Mouse (Mus musculus): Measurements from ENCODE around the gene Gtf2h2.

GRCm38 (mm10) chr13:100490424-100490823 lies 2.0 kb downstream of the Gtf2h2 start:
- TF ChIP-seq CTCF (IDR thresholded peaks at IDR 0.05; ENCODE audit: extremely low read depth, insufficient read depth, insufficient read length, insufficient replicate concordance) (no peak), POLR2A (IDR thresholded peaks at IDR 0.05; ENCODE audit: low read depth, low read length) (no peak)

Measured in spleen, adult 2 months (tissue).